Mouse (Mus musculus) cerebellum, adult 2 months (tissue): Measurements from ENCODE around the gene Galm.

ENCODE experiments used
- CTCF ChIP-seq: fragments of 200-500 bp; IDR thresholded peaks from 2 replicates; pipeline ENCODE4 v1.5.1; 2011; ENCODE audit warnings: low read depth, mild to moderate bottlenecking, control low read depth, low read length, moderate library complexity, borderline replicate concordance; ENCODE audit not compliant: insufficient read depth
- POLR2A ChIP-seq: fragments of 200-500 bp; IDR thresholded peaks from 2 replicates; pipeline ENCODE4 v1.6.1; 2011; ENCODE audit warnings: low read length, control low read depth, borderline replicate concordance; ENCODE audit not compliant: insufficient read depth

DNA sequence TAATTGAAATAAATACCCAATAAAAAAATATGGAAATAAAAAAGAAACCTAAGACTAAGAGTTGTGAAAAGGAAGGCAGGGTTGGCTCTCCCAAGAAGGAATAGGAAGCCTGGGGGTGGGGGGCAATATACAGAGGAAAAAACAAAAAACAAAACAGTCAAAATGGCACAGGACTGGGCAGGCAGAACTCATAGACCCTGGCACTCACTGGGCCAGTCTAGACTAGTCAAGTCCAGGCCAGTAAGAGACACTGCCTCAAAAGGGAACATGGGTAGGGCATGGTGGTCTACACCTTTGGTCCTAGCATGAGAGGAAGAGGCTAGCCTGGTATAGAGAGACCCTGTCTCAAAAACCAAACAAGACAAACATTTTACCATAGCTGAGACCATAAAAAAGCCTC lies 53.2 kb downstream of the Galm start:
- no peak for TF ChIP-seq CTCF
- no peak for TF ChIP-seq POLR2A
